Mouse (Mus musculus) hindbrain, embryonic 15.5 days (tissue): ENCODE measurements at regions not wholly inside any gene's neighbourhood (a gene's known extent, or its start where the extent isn't known, plus 50 kb on each side); places are given as distances from the start of the nearest gene placed in this dataset.

Source experiments
- ATAC-seq: fragments of 200-750 bp; cut with Nextera tagmentation; 2 replicates; pipeline ENCODE4 v1.8.0; 2017; ENCODE audit warnings: low read depth, moderate number of reproducible peaks, moderate TSS enrichment; ENCODE audit not compliant: low FRiP score
- H3K27ac ChIP-seq: fragments of 300-500 bp; sonication (generic); replicated peaks from 2 replicates; pipeline ENCODE4 v1.5.1; 2015; ENCODE audit warnings: mild to moderate bottlenecking, inconsistent platforms
- H3K27me3 ChIP-seq: fragments of 300-500 bp; sonication (generic); 2 replicates; pipeline ENCODE4 v1.6.1; 2015; ENCODE audit warnings: control low read depth, inconsistent platforms
- H3K36me3 ChIP-seq: fragments of 300-500 bp; sonication (generic); 2 replicates; pipeline ENCODE4 v1.6.1; 2015; ENCODE audit warnings: control low read depth, inconsistent platforms
- H3K4me1 ChIP-seq: fragments of 300-500 bp; sonication (generic); replicated peaks from 2 replicates; pipeline ENCODE4 v1.6.1; 2015; ENCODE audit warnings: control low read depth, inconsistent platforms
- H3K4me2 ChIP-seq: fragments of 300-500 bp; sonication (generic); 2 replicates; pipeline ENCODE4 v1.6.1; 2015; ENCODE audit warnings: moderate library complexity, mild to moderate bottlenecking, inconsistent platforms
- H3K4me3 ChIP-seq: fragments of 300-500 bp; sonication (generic); 2 replicates; pipeline ENCODE4 v1.5.1; 2015; ENCODE audit warnings: mild to moderate bottlenecking, inconsistent platforms
- H3K9ac ChIP-seq: fragments of 300-500 bp; sonication (generic); 2 replicates; pipeline ENCODE4 v1.6.1; 2015; ENCODE audit warnings: inconsistent platforms
- H3K9me3 ChIP-seq: fragments of 300-500 bp; sonication (generic); 2 replicates; pipeline ENCODE4 v1.6.1; 2016; ENCODE audit warnings: control low read depth, inconsistent platforms
- WGBS: fragments of 180-500 bp; shearing (Covaris S2); methylation state at CpG from one replicate; pipeline ENCODE4 v1.1.7; 2015; 5-methylcytosine and 5-hydroxymethylcytosine counted together

DNA sequence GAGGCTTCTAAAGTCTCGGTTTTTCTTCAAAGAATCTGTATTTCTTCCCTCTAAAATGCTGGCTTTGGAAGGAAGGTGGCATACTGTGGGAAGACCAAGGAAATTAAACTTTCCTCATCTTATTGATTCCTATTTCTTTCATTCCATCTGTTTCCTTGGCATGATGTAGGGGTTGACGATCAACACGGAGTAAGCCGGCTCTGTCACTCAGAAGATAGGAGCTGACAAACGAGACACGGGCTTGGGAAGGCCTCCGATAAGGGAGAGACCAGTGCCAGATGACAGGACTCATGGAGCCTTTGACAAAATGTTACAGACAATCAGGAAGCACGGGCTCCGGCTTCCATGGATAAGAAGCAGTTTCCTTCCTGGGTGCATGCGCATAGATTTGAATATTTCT, 101.4 kb upstream of the Hsfy2 start:
- no peak for ATAC-seq
- no peak overlapping the region for H3K4me2 ChIP-seq
- whole genome bisulfite sequencing, result 92% methylated on average over 10 of the region's 10 CpGs
- no peak overlapping the region for H3K27ac ChIP-seq
- H3K9ac ChIP-seq, result no peak overlapping the region
- H3K4me1 ChIP-seq, result no peaks in the 10 kb centered on the region
- no peaks in the 10 kb centered on the region for H3K36me3 ChIP-seq
- H3K9me3 ChIP-seq, result no peaks in the 10 kb centered on the region
- no peak overlapping the region for H3K4me3 ChIP-seq
- no peaks in the 10 kb centered on the region for H3K27me3 ChIP-seq

DNA sequence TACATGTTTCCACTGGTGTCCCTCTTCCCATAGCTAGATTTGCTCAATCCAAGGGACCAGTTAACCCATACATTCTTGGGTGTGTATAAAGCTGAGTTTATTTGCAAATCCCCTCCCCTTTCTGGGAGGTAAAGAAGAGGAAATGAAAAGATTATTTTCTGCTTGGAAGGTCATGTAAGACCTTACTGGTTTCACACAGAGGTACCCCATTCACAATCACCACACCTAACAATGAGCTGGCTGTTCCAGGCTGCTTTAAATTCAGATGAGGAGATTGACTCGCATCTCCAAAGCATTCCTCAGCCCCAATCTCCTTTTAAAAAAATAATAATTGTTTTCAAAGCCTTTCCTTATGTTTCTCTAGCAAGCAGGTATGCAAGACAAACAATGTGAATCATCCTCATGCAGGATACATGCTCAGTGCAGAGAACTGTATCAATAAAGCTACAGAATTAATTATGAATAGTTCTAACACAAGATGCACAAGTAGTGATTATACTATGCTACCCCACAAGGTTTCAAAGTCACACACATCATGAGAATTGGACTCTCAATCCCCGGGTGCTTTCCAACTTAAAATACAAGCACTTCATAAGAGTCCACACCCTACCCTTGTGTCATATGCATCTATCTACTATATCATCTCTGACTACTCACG, 89.1 kb upstream of the Hsfy2 start:
- no peaks in the 10 kb centered on the region for H3K36me3 ChIP-seq
- H3K4me3 ChIP-seq, result no peak overlapping the region
- WGBS, result 47% methylated on average over 3 of the region's 3 CpGs
- H3K4me1 ChIP-seq, result no peaks in the 10 kb centered on the region
- H3K9ac ChIP-seq, result no peak overlapping the region
- peak; percentile 51; the same call in 1 of the 2 replicates for ATAC-seq
- no peaks in the 10 kb centered on the region for H3K9me3 ChIP-seq
- H3K27ac ChIP-seq, result no peak overlapping the region
- no peaks in the 10 kb centered on the region for H3K27me3 ChIP-seq
- H3K4me2 ChIP-seq, result no peak overlapping the region

GRCm38 (mm10) chr1:56723656-56724055, 86.4 kb upstream of the Hsfy2 start:
- Histone ChIP-seq H3K27ac (no peak overlapping the region), H3K4me3 (no peak overlapping the region), H3K27me3 (no peaks in the 10 kb centered on the region), H3K36me3 (no peaks in the 10 kb centered on the region), H3K4me2 (no peak overlapping the region), H3K9ac (no peak overlapping the region), H3K9me3 (no peaks in the 10 kb centered on the region), H3K4me1 (no peaks in the 10 kb centered on the region)
- WGBS, result 30% methylated on average over 1 of the region's 1 CpGs
- ATAC-seq, result no peak

DNA sequence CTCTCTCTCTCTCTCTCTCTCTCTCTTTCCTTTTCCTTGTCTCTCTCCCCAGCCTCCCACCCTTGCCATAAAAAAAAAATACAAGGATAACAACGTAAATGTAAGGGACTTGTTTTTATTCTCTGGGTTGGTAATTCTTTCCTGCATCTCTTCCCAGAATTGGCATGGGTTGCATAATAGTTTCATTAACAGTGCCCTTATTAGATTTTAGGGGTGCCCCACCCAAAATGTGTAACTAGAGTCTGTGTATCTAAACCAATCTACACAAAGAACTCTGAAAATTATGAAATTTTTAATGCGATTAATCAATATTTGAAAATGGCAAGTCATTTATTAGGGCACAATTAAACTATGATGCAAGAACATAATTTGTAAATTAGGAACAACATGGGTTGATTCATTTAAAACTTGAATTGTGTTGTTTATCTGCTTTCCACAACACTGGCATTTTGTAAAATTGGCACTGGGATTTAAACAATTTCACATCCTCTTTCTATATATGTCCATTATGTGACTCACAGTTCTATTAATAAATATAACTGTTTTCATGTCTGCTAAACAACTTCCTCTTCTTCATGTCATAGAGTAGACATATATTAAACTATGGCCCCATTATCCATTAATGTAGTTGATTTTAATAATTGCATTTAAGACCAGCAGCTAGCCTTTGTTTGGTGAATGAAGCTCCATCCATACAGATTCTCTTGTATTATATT, 75.9 kb upstream of the Hsfy2 start:
- 95% methylated on average over 2 of the region's 2 CpGs for WGBS
- ATAC-seq, result no peak
- no peak overlapping the region for H3K4me2 ChIP-seq

DNA sequence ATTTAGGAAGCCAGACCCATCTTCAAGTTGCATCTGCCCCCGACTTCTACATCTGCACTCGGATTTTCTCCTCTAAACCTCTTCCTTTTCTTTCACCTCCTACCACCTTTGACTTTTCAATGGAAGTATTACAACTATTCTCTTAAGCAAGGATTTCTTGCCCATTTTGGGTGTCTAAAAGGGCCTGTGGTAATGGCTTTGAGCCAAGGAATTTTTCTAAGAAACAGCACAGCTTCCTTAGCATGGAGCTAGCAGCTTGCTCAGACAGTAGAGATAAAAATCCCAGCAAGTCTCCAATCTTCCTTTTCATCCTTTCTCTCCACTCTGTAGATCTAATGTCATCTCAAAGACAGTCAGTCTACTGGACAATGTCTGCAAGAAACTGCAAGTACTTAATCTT, 63.2 kb upstream of the Hsfy2 start:
- Histone ChIP-seq H3K9me3 (no peaks in the 10 kb centered on the region), H3K4me1 (no peaks in the 10 kb centered on the region), H3K4me3 (no peak overlapping the region), H3K27ac (no peak overlapping the region), H3K27me3 (no peaks in the 10 kb centered on the region), H3K36me3 (no peaks in the 10 kb centered on the region), H3K9ac (no peak overlapping the region), H3K4me2 (no peak overlapping the region)
- no peak for ATAC-seq
- WGBS, result 84% methylated on average over 2 of the region's 2 CpGs

More for the DNA sequence above, 75.9 kb upstream of the Hsfy2 start:
- no peaks in the 10 kb centered on the region for H3K36me3 ChIP-seq
- no peak overlapping the region for H3K27ac ChIP-seq
- no peak overlapping the region for H3K9ac ChIP-seq
- H3K27me3 ChIP-seq, result no peaks in the 10 kb centered on the region
- no peaks in the 10 kb centered on the region for H3K9me3 ChIP-seq
- no peaks in the 10 kb centered on the region for H3K4me1 ChIP-seq
- H3K4me3 ChIP-seq, result no peak overlapping the region

DNA sequence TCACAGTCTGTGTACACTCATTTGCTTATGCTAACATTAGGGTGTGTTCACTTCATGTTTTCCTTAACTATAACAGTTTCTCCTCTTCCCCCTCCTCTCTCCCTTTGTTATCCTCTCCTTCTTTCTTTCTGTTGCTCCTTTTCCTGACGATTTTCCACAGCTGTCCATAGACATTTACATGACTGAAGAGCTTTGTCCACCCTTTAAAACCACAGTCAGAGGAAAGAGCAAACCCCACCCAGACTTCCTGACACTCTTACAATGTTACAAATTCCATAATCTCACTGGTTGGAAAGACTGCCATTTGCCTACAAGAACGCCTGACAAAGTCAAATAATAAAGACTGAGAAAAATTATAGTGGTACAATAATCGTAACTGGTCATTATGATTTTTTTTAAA, 60.3 kb upstream of the Hsfy2 start:
- Histone ChIP-seq H3K27me3 (no peaks in the 10 kb centered on the region), H3K9me3 (no peaks in the 10 kb centered on the region), H3K9ac (no peak overlapping the region), H3K4me3 (no peak overlapping the region), H3K4me1 (no peaks in the 10 kb centered on the region), H3K36me3 (no peaks in the 10 kb centered on the region), H3K27ac (no peak overlapping the region), H3K4me2 (no peak overlapping the region)
- WGBS, result 44% methylated on average over 3 of the region's 3 CpGs
- ATAC-seq, result no peak
